ENCODE assay signal across 25 mouse cellular contexts in the genomic region with DNA sequence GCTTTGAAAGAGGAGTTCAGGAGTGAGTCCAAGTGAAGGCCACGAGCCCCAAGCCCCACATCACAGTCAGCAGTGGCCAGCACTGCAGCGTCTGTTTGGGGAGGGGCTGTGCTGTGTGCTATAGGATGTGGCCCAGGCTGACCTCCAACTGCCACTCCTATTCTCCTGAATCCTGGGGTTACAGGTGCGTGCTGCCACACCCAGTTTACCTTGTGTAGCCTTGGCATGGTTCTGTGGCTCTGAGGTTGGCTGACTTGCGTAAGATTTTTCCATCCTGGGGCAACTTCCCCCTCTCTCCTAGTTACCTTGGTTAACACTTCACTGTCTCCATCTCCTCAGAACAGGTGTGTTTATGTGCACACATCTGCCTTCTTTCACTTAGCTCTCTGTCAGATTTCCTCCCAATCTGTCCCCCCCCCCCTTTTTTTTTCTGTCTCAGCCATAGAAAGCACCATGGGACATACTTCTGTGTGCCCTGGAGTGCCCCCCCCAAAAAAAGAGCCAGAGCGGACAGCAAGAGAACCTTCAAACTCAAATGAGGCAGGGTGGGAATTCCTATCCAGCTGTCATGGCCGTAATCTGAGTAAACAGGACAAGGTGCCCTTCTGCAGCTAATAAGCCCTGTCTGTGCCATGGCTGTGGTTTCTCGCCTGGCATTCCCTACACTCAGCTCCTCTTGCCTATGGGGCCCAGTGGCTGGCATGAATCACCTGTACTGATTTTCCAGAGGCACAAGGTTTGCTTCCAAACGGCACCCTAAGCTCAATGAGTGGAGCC. TPM values are rescaled to one million over a fixed set of nuclear protein-coding genes. Genes with fewer than 3 reads are reported as not detected.
DNase-seq lines count a peak whose midpoint lies in the region; ATAC-seq and TF ChIP-seq lines count a peak whose summit lies in the region.
"Had no signal": no experiment of that assay in that cellular context is flagged by ENCODE, and none has a peak within 500 bp of the region (broad histone marks: within the 10 kb centered on the region; RNA-seq: fewer than 3 reads in every experiment).

No protein-coding gene starts in this region.

- no peaks in the 10 kb centered on the region for H3K9me3 ChIP-seq in hindbrain, embryonic 13.5 days
- H3K9me3 ChIP-seq in hindbrain, embryonic 12.5 days (replicated peaks) = no peaks in the 10 kb centered on the region
- no peaks in the 10 kb centered on the region for H3K9me3 ChIP-seq in midbrain, embryonic 12.5 days
- H3K9me3 ChIP-seq in midbrain, postnatal 0 days (ENCODE audit: low read length) = no peaks in the 10 kb centered on the region
- no peaks in the 10 kb centered on the region for H3K9me3 ChIP-seq in stomach, embryonic 16.5 days (replicated peaks; ENCODE audit: control insufficient read depth, low read length)
- H3K9me3 ChIP-seq: embryonic facial prominence, embryonic 13.5 days; forebrain, embryonic 10.5 days; forebrain, embryonic 15.5 days; heart, embryonic 13.5 days; liver, embryonic 12.5 days; neural tube, embryonic 13.5 days had no signal

- DNase-seq in midbrain, postnatal 0 days (ENCODE audit: low spot score) = no peak
- DNase-seq in lung, postnatal 4 days = peak; percentile 26 to 42
- DNase-seq in urinary bladder, postnatal 36 days (ENCODE audit: low spot score in 2 of 2) = no peak
- DNase-seq: adrenal gland, postnatal 25 days; cerebellum, adult 11-12 months; cerebellum, adult 9-11 months; heart, postnatal 10 days; kidney, adult 18-20 months; kidney, postnatal 36 days; liver, postnatal 0 days; thymus, adult 18-20 months; thymus, postnatal 25 days had no signal

- no peak for TF ChIP-seq CTCF in midbrain, postnatal 0 days (IDR thresholded peaks at IDR 0.05)

- H3K4me2 ChIP-seq in hindbrain, embryonic 13.5 days = no peak overlapping the region
- no peak overlapping the region for H3K4me2 ChIP-seq in hindbrain, embryonic 12.5 days (replicated peaks)
- H3K4me2 ChIP-seq in midbrain, embryonic 12.5 days (replicated peaks) = no peak overlapping the region
- no peak overlapping the region for H3K4me2 ChIP-seq in midbrain, postnatal 0 days (ENCODE audit: low read depth, low read length, poor library complexity, severe bottlenecking)
- no peak overlapping the region for H3K4me2 ChIP-seq in stomach, embryonic 16.5 days (ENCODE audit: low read depth, low read length)
- H3K4me2 ChIP-seq: embryonic facial prominence, embryonic 13.5 days; forebrain, embryonic 15.5 days; heart, embryonic 13.5 days; liver, embryonic 12.5 days; neural tube, embryonic 13.5 days had no signal

- H3K4me1 ChIP-seq in hindbrain, embryonic 13.5 days (replicated peaks) = peaks cover 21% of the 10 kb centered on the region
- H3K4me1 ChIP-seq in hindbrain, embryonic 12.5 days = peaks cover 12% of the 10 kb centered on the region
- H3K4me1 ChIP-seq in midbrain, embryonic 12.5 days = peaks cover 5% of the 10 kb centered on the region; the same call in 1 of the 2 replicates
- no peaks in the 10 kb centered on the region for H3K4me1 ChIP-seq in midbrain, postnatal 0 days (ENCODE audit: insufficient read depth, low read length)
- peaks cover 9% of the 10 kb centered on the region for H3K4me1 ChIP-seq in stomach, embryonic 16.5 days (ENCODE audit: control insufficient read depth, insufficient read depth, low read length)

- no peak overlapping the region for H3K27ac ChIP-seq in hindbrain, embryonic 13.5 days
- H3K27ac ChIP-seq in hindbrain, embryonic 12.5 days = no peak overlapping the region
- H3K27ac ChIP-seq in midbrain, embryonic 12.5 days (replicated peaks) = no peak overlapping the region
- H3K27ac ChIP-seq in midbrain, postnatal 0 days (ENCODE audit: low read depth, low read length) = no peak overlapping the region
- 0 out of 2 replicates have a peak overlapping the region, but pooled peaks have one; percentile 8 for H3K27ac ChIP-seq in stomach, embryonic 16.5 days (ENCODE audit: low read length)
- H3K27ac ChIP-seq: embryonic facial prominence, embryonic 13.5 days; forebrain, embryonic 10.5 days; forebrain, embryonic 15.5 days; heart, embryonic 13.5 days; liver, embryonic 12.5 days; neural tube, embryonic 13.5 days had no signal

- H3K27me3 ChIP-seq in hindbrain, embryonic 13.5 days = peaks cover 11% of the 10 kb centered on the region; the same call in 1 of the 2 replicates
- H3K27me3 ChIP-seq in hindbrain, embryonic 12.5 days = no peaks in the 10 kb centered on the region
- H3K27me3 ChIP-seq in midbrain, embryonic 12.5 days = peaks cover 10% of the 10 kb centered on the region; the same call in 1 of the 2 replicates
- H3K27me3 ChIP-seq in midbrain, postnatal 0 days (ENCODE audit: insufficient read depth, low read length) = no peaks in the 10 kb centered on the region
- H3K27me3 ChIP-seq in stomach, embryonic 16.5 days (ENCODE audit: control insufficient read depth, insufficient read depth, low read length) = no peaks in the 10 kb centered on the region
- H3K27me3 ChIP-seq: forebrain, embryonic 15.5 days had no signal

- H3K9ac ChIP-seq in hindbrain, embryonic 13.5 days = peak overlapping the region; percentile 49; the same call in 1 of the 2 replicates
- H3K9ac ChIP-seq in hindbrain, embryonic 12.5 days = no peak overlapping the region
- H3K9ac ChIP-seq in midbrain, embryonic 12.5 days (replicated peaks) = 0 out of 2 replicates have a peak overlapping the region, but pooled peaks have one; percentile 11
- H3K9ac ChIP-seq in midbrain, postnatal 0 days (replicated peaks; ENCODE audit: low read length, poor library complexity, severe bottlenecking) = no peak overlapping the region
- H3K9ac ChIP-seq in stomach, embryonic 16.5 days (ENCODE audit: low read length) = peak overlapping the region; percentile 26; the same call in 1 of the 2 replicates
- H3K9ac ChIP-seq: embryonic facial prominence, embryonic 13.5 days; forebrain, embryonic 15.5 days; heart, embryonic 13.5 days; liver, embryonic 12.5 days; liver, postnatal 0 days; neural tube, embryonic 13.5 days had no signal

- no peak for ATAC-seq in hindbrain, embryonic 13.5 days (ENCODE audit: low FRiP score)
- no peak for ATAC-seq in hindbrain, embryonic 12.5 days (ENCODE audit: low FRiP score)
- no peak for ATAC-seq in midbrain, embryonic 12.5 days (ENCODE audit: low FRiP score, low read depth)
- no peak for ATAC-seq in midbrain, postnatal 0 days (ENCODE audit: low FRiP score)
- no peak for ATAC-seq in stomach, embryonic 16.5 days (ENCODE audit: insufficient read depth, low FRiP score)
- ATAC-seq in megakaryocyte-erythroid progenitor cell, adult 5-6 weeks (replicated peaks; ENCODE audit: low FRiP score, low TSS enrichment, poor library complexity, severe bottlenecking) = no peak
- ATAC-seq: forebrain, embryonic 15.5 days; liver, embryonic 12.5 days; liver, postnatal 0 days; midbrain, embryonic 16.5 days had no signal

- no peak overlapping the region for H3K4me3 ChIP-seq in hindbrain, embryonic 13.5 days
- no peak overlapping the region for H3K4me3 ChIP-seq in hindbrain, embryonic 12.5 days
- H3K4me3 ChIP-seq in midbrain, embryonic 12.5 days = no peak overlapping the region
- H3K4me3 ChIP-seq in midbrain, postnatal 0 days (ENCODE audit: low read depth, low read length) = no peak overlapping the region
- H3K4me3 ChIP-seq in stomach, embryonic 16.5 days (replicated peaks; ENCODE audit: low read length) = no peak overlapping the region
- H3K4me3 ChIP-seq: embryonic facial prominence, embryonic 13.5 days; forebrain, embryonic 10.5 days; forebrain, embryonic 15.5 days; heart, embryonic 13.5 days; layer of hippocampus, adult 2 months; liver, embryonic 12.5 days; neural tube, embryonic 13.5 days had no signal

- no peaks in the 10 kb centered on the region for H3K36me3 ChIP-seq in hindbrain, embryonic 13.5 days
- H3K36me3 ChIP-seq in hindbrain, embryonic 12.5 days = no peaks in the 10 kb centered on the region
- no peaks in the 10 kb centered on the region for H3K36me3 ChIP-seq in midbrain, embryonic 12.5 days
- H3K36me3 ChIP-seq in midbrain, postnatal 0 days (ENCODE audit: insufficient read depth, low read length) = no peaks in the 10 kb centered on the region
- no peaks in the 10 kb centered on the region for H3K36me3 ChIP-seq in stomach, embryonic 16.5 days (ENCODE audit: control insufficient read depth, insufficient read depth, low read length)
- H3K36me3 ChIP-seq: embryonic facial prominence, embryonic 13.5 days; forebrain, embryonic 10.5 days; forebrain, embryonic 15.5 days; heart, embryonic 13.5 days; liver, embryonic 12.5 days; neural tube, embryonic 13.5 days had no signal

- WGBS in hindbrain, embryonic 13.5 days = 76% methylated on average over 8 of the region's 8 CpGs
- 70% methylated on average over 8 of the region's 8 CpGs for WGBS in hindbrain, embryonic 12.5 days
- WGBS in midbrain, embryonic 12.5 days = 70% methylated on average over 8 of the region's 8 CpGs
- 83% methylated on average over 8 of the region's 8 CpGs for WGBS in midbrain, postnatal 0 days
- 63% methylated on average over 8 of the region's 8 CpGs for WGBS in stomach, embryonic 16.5 days

RNA-seq across cellular contexts. Expression of a gene that starts 9.4 kb away (rescaled TPM):
- polyA plus RNA-seq in hindbrain, embryonic 13.5 days (2015; fragmentation: Nextera tagmentation; extraction: Ambion mirVana) = 42.6 and 45.2 TPM in 2 replicates
- polyA plus RNA-seq in hindbrain, embryonic 12.5 days (2016; fragmentation: Nextera tagmentation; extraction: Ambion mirVana) = 52.2 and 55.6 TPM in 2 replicates
- 58.9 and 66.6 TPM in 2 replicates for polyA plus RNA-seq in midbrain, embryonic 12.5 days (2016; fragmentation: Nextera tagmentation; extraction: Ambion mirVana)
- 30.0 and 39.0 TPM in 2 replicates for total RNA-seq in midbrain, postnatal 0 days (2014; rRNA removed)
- polyA plus RNA-seq in midbrain, postnatal 0 days (2015; fragmentation: Nextera tagmentation; extraction: Ambion mirVana) = 21.5 and 26.3 TPM in 2 replicates
- polyA plus RNA-seq in stomach, embryonic 16.5 days (2015; fragmentation: Nextera tagmentation; extraction: Ambion mirVana) = 28.3 and 29.9 TPM in 2 replicates
- total RNA-seq in megakaryocyte-erythroid progenitor cell, adult 5-6 weeks (2014; fragmentation: Nextera tagmentation) = 79.3 and 89.0 TPM in 2 replicates
- 40.3 and 48.5 TPM in 2 replicates for total RNA-seq in megakaryocyte-erythroid progenitor cell, adult 5-6 weeks (2017)

RNA-seq across cellular contexts. Expression of a gene that starts 30.0 kb away (rescaled TPM):
- polyA plus RNA-seq in hindbrain, embryonic 13.5 days (2015; fragmentation: Nextera tagmentation; extraction: Ambion mirVana) = 0.12 and 0.14 TPM in 2 replicates
- polyA plus RNA-seq in hindbrain, embryonic 12.5 days (2016; fragmentation: Nextera tagmentation; extraction: Ambion mirVana) = 0.36 and 0.74 TPM in 2 replicates
- polyA plus RNA-seq in midbrain, embryonic 12.5 days (2016; fragmentation: Nextera tagmentation; extraction: Ambion mirVana) = 0.33 and 0.60 TPM in 2 replicates
- total RNA-seq in midbrain, postnatal 0 days (2014; rRNA removed) = 0.93 and 2.3 TPM in 2 replicates
- polyA plus RNA-seq in midbrain, postnatal 0 days (2015; fragmentation: Nextera tagmentation; extraction: Ambion mirVana) = 0.48 and 0.65 TPM in 2 replicates
- 22.0 and 22.4 TPM in 2 replicates for polyA plus RNA-seq in stomach, embryonic 16.5 days (2015; fragmentation: Nextera tagmentation; extraction: Ambion mirVana)
- not detected in 2 replicates for total RNA-seq in megakaryocyte-erythroid progenitor cell, adult 5-6 weeks (2014; fragmentation: Nextera tagmentation)
- not detected in 2 replicates for total RNA-seq in megakaryocyte-erythroid progenitor cell, adult 5-6 weeks (2017)

Comparison
In these comparisons a context has a peak if more than half of its experiments do, and no peak if none do; other contexts are left out.
1. H3K9ac ChIP-seq: peak in hindbrain, embryonic 13.5 days (single experiment), midbrain, embryonic 12.5 days (single experiment) and stomach, embryonic 16.5 days (single experiment); none in hindbrain, embryonic 12.5 days (single experiment) and midbrain, postnatal 0 days (single experiment).
2. DNase-seq: peak in lung, postnatal 4 days (2 of 2); none in midbrain, postnatal 0 days (single experiment) and urinary bladder, postnatal 36 days (0 of 2).
3. RNA of a gene that starts 30.0 kb away (polyA plus RNA-seq): 22.0 to 22.4 TPM in stomach, embryonic 16.5 days; 0.36 to 0.74 TPM in hindbrain, embryonic 12.5 days, 0.33 to 0.60 TPM in midbrain, embryonic 12.5 days, 0.48 to 0.65 TPM in midbrain, postnatal 0 days and 0.12 to 0.14 TPM in hindbrain, embryonic 13.5 days; every median in the first group is over 10 times any median in the second.